Mouse (Mus musculus): ENCODE data around the gene Cacnb2. TPM values are rescaled to one million over a fixed set of nuclear protein-coding genes. Genes with fewer than 3 reads are reported as not detected.

The Cacnb2 gene
- total and polyA plus RNA-seq, 3 experiments: not detected

GRCm38 (mm10) chr2:14744761-14745160 lies 141.9 kb downstream of the Cacnb2 start:
- H3K27ac ChIP-seq (ENCODE audit: control insufficient read depth, low read depth, low read length): no peak overlapping the region
- H3K79me2 ChIP-seq (ENCODE audit: control insufficient read depth, insufficient read depth, low read length, poor library complexity): no peaks in the 10 kb centered on the region
- no peak overlapping the region for H3K4me3 ChIP-seq (ENCODE audit: control insufficient read depth in 1 of 2, insufficient read depth in 1 of 2, low read depth in 2 of 2, low read length in 2 of 2)
- H3K4me1 ChIP-seq (ENCODE audit: control insufficient read depth in 1 of 2, insufficient read depth in 2 of 2, low read length in 2 of 2): no peaks in the 10 kb centered on the region
- no peak for DNase-seq (ENCODE audit: low read depth, low spot score)
- no peaks in the 10 kb centered on the region for H3K36me3 ChIP-seq (ENCODE audit: control insufficient read depth in 1 of 2, insufficient read depth in 2 of 2, low read length in 2 of 2)
- no peaks in the 10 kb centered on the region for H3K27me3 ChIP-seq (ENCODE audit: control insufficient read depth in 1 of 2, insufficient read depth in 2 of 2, low read length in 2 of 2)
- H3K9ac ChIP-seq (ENCODE audit: control insufficient read depth, low read depth, low read length, poor library complexity, severe bottlenecking): no peak overlapping the region
- no peaks in the 10 kb centered on the region for H3K9me3 ChIP-seq (replicated peaks; ENCODE audit: insufficient read depth, low read length)
- TF ChIP-seq USF2 (IDR thresholded peaks at IDR 0.05; ENCODE audit: borderline replicate concordance in 1 of 2, insufficient read depth in 1 of 2, low read depth in 1 of 2, low read length in 2 of 2) (no peak), RAD21 (IDR thresholded peaks at IDR 0.05; ENCODE audit: low read depth, low read length) (no peak), CHD2 (IDR thresholded peaks at IDR 0.05; ENCODE audit: low read length) (no peak), POLR2AphosphoS2 (IDR thresholded peaks at IDR 0.05; ENCODE audit: low read length) (no peak), ZC3H11A (IDR thresholded peaks at IDR 0.05; ENCODE audit: low read depth, low read length) (no peak)

- no peaks in the 10 kb centered on the region for H3K9me3 ChIP-seq (replicated peaks; ENCODE audit: insufficient read depth, low read length)
- TF ChIP-seq MAZ (IDR thresholded peaks at IDR 0.05; ENCODE audit: low read depth, low read length) (no peak), POLR2AphosphoS5 (IDR thresholded peaks at IDR 0.05; ENCODE audit: borderline replicate concordance, low read depth, low read length) (no peak), USF1 (IDR thresholded peaks at IDR 0.05; ENCODE audit: low read depth, low read length) (no peak), ZNF384 (IDR thresholded peaks at IDR 0.05; ENCODE audit: low read depth, low read length) (no peak), RAD21 (IDR thresholded peaks at IDR 0.05; ENCODE audit: low read depth, low read length) (no peak), KAT2A (conservative IDR thresholded peaks at IDR 0.05; ENCODE audit: low read depth, low read length) (no peak), CHD2 (IDR thresholded peaks at IDR 0.05; ENCODE audit: low read length) (no peak), GABPA (IDR thresholded peaks at IDR 0.05; ENCODE audit: low read depth, low read length) (no peak), MXI1 (IDR thresholded peaks at IDR 0.05; ENCODE audit: low read depth, low read length) (no peak), TBP (IDR thresholded peaks at IDR 0.05; ENCODE audit: low read depth, low read length) (no peak), CHD1 (IDR thresholded peaks at IDR 0.05; ENCODE audit: low read depth, low read length) (no peak), CTCF (IDR thresholded peaks at IDR 0.05 in 2 of 3, conservative IDR thresholded peaks at IDR 0.05 in 1 of 3; ENCODE audit: control insufficient read depth in 1 of 3, insufficient read depth in 1 of 3, low read depth in 2 of 3, low read length in 3 of 3, poor library complexity in 1 of 3, severe bottlenecking in 1 of 3) (no peak), UBTF (IDR thresholded peaks at IDR 0.05; ENCODE audit: borderline replicate concordance, insufficient read depth, low read depth, low read length) (no peak), SMC3 (IDR thresholded peaks at IDR 0.05; ENCODE audit: low read depth, low read length) (no peak), USF2 (IDR thresholded peaks at IDR 0.05; ENCODE audit: borderline replicate concordance in 1 of 2, insufficient read depth in 1 of 2, low read depth in 1 of 2, low read length in 2 of 2) (no peak), MEF2A (IDR thresholded peaks at IDR 0.05; ENCODE audit: extremely low read depth, insufficient replicate concordance, low read depth, low read length, poor library complexity, severe bottlenecking) (no peak), ZMIZ1 (IDR thresholded peaks at IDR 0.05; ENCODE audit: low read depth, low read length) (no peak), BHLHE40 (IDR thresholded peaks at IDR 0.05; ENCODE audit: borderline replicate concordance, low read depth, low read length) (no peak)
These were observed 160.0 kb downstream of the Cacnb2 start for GRCm38 (mm10) chr2:14762846-14763245.

More at GRCm38 (mm10) chr2:14762846-14763245, 160.0 kb downstream of the Cacnb2 start:
- H3K27me3 ChIP-seq (ENCODE audit: control insufficient read depth in 1 of 2, insufficient read depth in 2 of 2, low read length in 2 of 2): no peaks in the 10 kb centered on the region
- no peaks in the 10 kb centered on the region for H3K79me2 ChIP-seq (ENCODE audit: control insufficient read depth, insufficient read depth, low read length, poor library complexity)
- H3K9ac ChIP-seq (ENCODE audit: control insufficient read depth, low read depth, low read length, poor library complexity, severe bottlenecking): no peak overlapping the region
- no peak overlapping the region for H3K4me3 ChIP-seq (ENCODE audit: control insufficient read depth in 1 of 2, insufficient read depth in 1 of 2, low read depth in 2 of 2, low read length in 2 of 2)
- H3K36me3 ChIP-seq (ENCODE audit: control insufficient read depth in 1 of 2, insufficient read depth in 2 of 2, low read length in 2 of 2): no peaks in the 10 kb centered on the region
- no peak for DNase-seq (ENCODE audit: low read depth, low spot score)
- no peak overlapping the region for H3K27ac ChIP-seq (ENCODE audit: control insufficient read depth, low read depth, low read length)
- no peaks in the 10 kb centered on the region for H3K4me1 ChIP-seq (ENCODE audit: control insufficient read depth in 1 of 2, insufficient read depth in 2 of 2, low read length in 2 of 2)

Measured in MEL (cell line).